Mouse (Mus musculus): ENCODE measurements at regions not wholly inside any gene's neighbourhood (a gene's known extent, or its start where the extent isn't known, plus 50 kb on each side); places are given as distances from the start of the nearest gene placed in this dataset.

DNA sequence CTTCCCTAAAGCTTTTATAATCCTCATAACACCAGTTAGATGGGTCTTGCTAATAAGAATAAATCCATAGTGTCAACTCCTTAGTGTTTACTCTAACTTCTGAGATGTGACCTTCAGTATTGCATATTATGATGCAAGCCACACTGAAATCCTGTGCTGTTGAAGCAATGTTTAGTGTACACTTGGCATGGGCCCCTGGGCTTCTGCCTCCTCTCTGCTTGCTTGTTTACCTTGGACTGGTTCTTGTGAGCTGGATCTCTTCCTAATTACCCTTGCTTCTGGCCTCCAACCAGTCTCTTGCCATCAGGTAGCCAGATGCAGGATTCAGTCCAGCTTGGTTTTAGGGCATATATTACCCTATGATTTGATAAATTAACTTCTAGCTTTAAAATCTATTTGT lies 57.0 kb downstream of the Rgs2 start:
- DNase-seq (ENCODE audit: low spot score) = no peak

DNA sequence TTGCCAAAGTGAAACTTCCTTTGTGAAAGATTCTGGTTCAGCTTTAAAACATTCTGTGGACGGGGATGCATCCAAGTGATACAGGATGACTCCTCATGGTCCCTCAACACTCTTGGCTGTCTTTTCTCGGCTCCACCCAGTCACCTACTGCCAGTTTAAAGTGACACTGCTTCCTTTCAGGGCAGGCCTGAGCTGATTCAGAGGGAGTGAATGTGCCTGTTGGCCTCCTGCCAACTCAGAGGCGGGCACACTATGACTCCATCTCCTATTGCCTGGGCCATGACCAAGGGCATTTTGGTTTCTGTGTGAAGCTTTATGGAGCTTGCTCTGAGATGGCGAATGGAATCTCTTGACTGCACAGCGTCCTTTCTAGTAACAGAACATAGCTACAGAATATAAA lies 62.5 kb downstream of the Rgs2 start:
- DNase-seq (ENCODE audit: low spot score) = no peak

DNA sequence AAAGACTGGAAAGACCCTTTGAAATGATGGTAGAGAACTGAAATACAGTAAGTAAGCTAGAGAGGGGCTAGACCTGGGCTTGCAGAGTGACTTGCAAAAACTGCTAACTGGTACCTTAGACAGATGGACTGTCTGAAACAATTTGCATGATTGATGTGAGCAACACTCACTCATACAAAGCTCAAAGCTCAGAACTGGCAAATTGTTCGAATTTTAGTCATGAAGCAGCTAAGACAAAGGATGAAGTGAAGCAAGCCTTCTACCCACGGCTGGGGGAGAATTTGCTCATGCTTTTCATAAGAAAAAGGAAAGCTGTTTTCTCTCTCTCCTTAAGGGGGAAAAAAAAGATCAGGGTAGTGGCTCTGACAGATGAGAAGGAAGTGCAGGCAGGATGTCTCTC lies 64.5 kb downstream of the Rgs2 start:
- DNase-seq (ENCODE audit: low spot score) = no peak

DNA sequence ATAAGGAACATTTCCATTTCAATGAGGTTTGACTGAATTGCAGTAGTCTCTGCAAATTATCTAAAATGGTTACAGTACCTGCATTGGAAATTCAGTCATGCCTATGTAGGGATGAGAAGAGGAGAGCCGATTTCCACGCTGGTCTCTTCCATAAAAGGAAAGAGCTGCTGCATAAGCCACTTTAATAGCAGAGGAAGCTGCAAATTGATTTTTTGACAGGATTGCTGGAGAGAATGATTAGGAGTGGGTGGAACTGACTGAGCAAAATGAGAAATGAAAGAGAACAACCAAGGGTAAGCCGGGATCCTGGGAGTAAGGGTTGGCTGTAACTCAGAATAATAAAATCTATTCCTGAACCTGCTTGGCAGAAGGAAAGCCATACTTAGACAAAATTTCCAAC lies 65.4 kb downstream of the Rgs2 start:
- DNase-seq (ENCODE audit: low spot score) = no peak

DNA sequence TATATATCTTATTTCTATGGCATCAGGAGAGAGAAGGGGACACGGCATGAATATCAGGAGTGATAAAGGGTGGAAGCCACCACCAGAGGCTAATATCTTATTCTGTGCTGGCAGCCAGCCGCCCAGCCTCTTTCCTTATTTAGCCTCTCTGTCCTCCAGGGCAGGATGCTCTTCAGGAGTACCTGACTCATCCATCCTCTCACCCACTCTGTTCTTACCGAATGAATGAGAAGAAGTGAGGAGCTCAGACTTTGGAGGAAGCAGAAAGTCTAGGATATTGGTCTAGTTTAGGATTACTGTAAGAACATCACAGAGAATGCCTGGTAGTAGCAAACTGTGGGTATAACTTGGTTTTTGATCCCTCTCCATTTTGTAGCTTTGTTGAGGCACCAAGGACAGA lies 73.2 kb downstream of the Rgs2 start:
- DNase-seq (ENCODE audit: low spot score) = no peak

DNA sequence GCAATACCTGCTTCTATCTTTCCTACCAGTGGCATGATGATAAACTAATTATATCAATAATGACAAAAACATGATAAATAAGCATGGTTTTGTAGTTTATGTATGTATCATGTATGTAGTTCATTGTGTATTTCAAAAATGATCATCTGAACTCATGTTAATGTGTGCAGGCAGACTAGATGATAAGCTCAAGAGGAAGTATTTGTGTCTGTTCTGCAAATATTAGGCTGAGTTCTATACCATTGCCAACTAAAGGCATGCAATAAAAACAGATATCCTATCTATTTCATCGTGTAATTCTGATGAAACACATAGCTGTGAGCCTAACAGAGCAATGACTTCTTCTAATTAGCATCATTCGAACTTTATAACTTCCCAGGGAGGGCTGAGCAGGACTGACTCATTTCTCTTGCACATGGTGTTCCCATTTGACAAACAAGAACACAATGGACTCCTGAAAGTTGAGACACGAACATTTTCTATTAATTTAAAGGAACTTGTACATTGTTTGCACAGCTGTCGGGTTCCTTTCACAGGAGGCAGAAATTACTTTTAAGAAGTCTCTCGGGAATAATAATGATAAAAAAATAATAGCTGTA lies 74.3 kb downstream of the Rgs2 start:
- DNase-seq (ENCODE audit: low spot score) = no peak

DNA sequence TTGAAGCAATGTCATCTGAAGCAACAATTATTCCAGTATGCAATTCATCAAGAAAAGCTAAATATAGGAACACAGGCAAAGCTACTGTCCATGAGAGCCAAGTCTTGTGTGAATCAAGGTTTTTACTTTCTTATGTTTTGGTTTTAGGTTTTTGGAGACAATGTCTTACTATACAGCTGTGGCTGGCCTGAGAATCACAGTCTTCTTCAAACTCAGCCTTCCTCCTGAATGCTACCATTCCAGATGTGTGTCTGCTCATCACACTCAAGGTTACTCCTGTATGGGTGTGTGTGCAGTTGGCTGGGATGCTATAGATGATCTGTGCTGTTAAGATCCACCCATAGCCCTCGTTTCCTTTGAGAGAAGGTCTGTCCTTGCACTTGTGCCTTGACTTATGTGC lies 81.5 kb downstream of the Rgs2 start:
- no peak for DNase-seq (ENCODE audit: low spot score)

DNA sequence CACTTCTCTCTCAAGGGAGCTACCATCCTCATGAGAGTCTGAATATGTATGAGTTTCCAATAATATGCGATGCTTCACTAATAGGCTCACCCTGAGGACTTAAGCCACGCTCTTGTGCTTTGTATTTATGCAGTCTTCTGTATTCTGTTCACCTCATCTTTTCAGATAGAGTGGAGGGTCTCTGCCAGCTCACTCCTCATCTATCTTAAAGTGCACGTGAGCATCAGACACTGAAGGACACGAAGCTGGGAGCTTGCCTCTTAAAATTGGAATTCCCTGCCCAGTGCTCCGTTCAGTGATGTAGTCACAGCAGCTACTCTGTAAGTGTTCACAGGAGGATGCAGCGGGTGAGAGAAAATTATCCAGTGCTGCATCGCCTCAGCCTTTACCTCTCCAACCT lies 83.7 kb downstream of the Rgs2 start:
- no peak for DNase-seq (ENCODE audit: low spot score)

DNA sequence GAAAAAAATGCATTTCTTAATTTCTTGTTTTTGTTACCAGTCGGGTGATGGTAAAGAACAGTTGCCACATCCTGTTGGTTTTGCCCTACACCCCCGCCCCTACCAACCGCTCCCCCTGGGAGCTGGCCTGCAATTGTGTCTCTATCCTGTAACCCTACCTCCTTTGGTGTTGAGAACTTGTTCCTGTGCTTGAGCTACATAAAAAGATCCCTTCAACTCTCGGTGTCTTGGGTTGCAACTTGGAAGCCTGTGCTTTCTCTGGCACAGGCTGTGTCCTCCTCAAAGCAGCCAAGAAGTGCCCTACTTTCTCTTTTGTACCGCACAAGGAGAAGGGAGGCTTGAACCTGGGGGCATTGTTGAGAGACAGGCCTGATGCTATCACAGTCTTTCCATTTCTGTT lies 85.0 kb downstream of the Rgs2 start:
- DNase-seq (ENCODE audit: low spot score) = no peak

DNA sequence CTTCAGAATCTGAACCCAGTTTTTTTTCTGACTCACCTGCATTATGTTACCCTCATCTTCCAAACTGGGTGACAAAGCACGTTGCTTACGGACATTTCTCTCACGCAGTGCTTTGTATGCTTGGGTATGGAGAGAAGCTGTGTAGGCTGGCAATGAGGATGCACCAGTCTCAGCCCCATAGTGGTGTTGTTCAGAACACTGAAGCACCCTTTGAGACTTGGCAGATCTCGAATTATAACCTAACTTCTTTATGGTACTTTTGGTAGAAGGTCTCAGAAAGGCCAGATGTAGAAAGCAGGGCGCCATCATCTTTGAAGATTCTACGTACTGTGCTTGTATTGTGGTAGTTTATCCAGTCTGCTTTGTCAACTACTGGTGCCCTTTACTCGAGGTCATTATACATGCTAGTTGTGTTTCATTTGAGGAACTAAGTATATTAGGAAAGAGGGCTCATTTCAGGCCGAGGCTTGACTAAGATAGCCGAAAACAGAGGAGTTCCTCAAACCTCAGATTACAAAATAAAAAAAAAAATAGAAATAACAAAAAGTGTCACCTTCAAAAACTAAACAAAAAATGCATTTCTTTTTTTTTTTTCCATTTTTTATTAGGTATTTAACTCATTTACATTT lies 85.7 kb downstream of the Rgs2 start:
- no peak for DNase-seq (ENCODE audit: low spot score)

DNA sequence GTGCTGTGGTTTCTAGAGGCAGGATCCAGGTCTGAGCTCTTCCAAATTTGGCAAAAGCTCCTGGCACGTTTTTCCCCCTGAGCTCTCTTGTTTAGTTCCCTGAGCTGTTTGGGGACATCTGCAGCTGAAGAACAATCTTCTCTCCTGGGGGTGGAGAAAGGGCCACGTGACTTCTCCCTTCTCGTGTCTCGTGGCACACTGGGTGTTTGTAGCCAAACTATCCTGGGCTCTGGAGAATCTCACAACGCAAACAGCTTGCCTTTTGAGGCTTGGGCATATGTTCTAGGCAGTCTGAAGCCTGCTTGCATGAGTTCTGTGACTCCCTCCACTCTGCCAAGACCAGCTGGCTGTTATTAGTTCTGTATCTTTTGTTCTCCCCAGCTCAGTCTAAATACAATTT lies 86.3 kb downstream of the Rgs2 start:
- no peak for DNase-seq (ENCODE audit: low spot score)

DNA sequence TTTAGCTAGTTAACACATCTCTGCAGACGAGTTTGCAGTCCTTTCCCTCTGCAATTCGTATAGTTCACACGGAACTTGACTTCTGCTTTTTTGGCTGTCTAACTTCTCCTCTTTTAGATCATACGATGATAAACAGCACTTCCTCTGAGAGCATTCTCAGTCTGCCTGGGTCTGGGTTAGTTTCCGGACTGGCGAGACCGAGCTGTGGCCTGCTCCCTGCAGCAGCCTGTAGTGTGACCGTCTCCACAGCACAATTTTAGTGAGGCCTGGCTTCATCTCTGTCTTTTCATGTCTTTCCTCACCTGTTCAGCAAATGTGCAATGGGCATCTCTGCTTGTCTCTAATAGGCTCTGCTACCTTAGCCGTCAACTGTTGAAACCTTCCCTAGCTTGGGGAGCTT lies 87.4 kb downstream of the Rgs2 start:
- no peak for DNase-seq (ENCODE audit: low spot score)

DNA sequence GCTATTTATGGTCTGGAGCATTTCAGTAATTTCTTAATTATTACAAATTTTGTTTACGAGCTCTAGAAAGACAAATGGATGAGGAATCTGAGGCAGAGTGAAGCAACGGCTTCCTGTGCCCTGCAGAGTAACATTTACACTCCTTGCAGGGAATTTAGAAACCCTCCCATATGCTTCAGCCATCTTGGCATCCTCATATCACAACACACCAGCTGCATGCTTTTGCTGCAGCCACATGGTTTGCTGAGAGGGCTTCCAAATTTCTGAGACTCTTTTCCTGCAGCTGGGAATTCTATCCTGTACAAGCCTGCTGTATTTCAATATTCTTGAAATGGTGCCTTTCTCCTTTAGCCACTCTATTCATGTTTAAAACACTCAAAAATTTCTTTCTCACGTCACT lies 91.4 kb downstream of the Rgs2 start:
- DNase-seq (ENCODE audit: low spot score) = no peak

DNA sequence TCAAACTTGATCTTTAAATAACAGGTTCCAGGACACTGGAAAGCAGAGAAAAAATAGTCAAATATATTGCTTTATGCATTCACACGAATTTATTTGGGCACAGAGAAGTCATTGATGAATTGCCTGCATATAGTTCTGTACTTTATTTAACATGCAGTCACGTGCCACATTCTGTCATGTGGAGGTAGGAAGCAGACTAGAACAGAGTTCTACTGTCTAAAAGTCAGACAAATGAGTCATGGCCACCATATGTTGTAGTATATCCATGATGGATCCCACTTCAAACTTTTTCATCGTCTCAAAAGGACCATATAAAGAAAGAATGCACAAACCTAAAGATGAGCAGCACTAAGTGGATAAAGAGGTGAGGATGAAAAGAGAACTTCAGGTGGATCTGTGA lies 92.7 kb downstream of the Rgs2 start:
- DNase-seq (ENCODE audit: low spot score) = no peak

DNA sequence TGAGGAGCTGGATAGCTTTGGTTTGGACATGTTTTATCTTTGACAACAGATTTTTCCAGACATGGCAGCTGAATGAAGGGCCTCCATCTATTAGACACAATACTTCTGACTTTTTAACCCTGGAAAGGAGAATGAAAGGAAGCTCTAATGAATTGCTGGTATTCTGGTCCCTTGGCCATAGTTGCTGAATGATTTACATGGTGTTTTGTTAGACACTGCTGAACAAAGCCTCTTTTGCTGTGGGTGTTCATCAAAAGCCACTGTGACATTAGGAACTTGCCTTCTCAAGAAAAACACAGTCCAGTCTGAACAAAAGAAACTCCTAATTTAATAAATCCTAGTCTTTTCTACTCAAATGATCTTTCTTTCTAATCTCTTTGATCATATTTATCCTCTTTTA lies 93.4 kb downstream of the Rgs2 start:
- no peak for DNase-seq (ENCODE audit: low spot score)

DNA sequence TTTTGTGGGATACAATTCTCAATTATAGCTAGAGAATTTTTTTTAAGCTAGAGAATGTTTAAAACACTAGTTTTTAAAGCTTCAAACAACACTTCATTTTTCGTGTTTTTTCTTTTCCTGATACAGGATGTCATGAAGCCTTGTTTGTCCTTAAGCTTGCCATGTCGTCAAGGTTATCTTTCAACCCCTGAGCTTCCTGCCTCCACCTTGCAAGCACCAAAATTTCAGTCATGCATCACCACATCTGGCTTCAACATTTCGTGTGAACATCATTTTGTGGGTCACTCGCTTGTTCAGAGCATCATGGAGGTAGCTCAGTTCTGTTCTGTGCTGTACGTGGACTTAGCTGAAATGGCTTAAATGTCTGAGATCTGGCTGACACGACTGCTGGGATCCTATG lies 96.6 kb downstream of the Rgs2 start:
- no peak for DNase-seq (ENCODE audit: low spot score)

DNA sequence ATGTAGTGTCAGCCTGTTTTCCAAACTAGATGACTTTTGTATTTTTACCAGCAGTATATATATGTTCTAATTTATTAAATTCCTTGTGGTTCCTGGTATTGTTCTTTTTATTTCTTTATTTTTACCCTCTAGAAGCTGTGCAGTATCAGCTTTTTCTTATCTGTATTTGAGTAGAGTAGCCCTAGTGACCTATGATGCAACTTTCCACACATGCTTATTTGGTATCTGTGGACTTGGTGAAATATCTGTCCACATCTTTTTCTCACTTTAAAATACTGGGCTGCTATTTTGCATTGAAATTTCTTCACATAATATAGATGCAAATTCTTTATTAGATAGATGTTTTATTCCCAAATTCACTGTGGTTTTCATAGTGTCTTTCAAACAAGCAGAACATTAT lies 97.1 kb downstream of the Rgs2 start:
- no peak for DNase-seq (ENCODE audit: low spot score)

DNA sequence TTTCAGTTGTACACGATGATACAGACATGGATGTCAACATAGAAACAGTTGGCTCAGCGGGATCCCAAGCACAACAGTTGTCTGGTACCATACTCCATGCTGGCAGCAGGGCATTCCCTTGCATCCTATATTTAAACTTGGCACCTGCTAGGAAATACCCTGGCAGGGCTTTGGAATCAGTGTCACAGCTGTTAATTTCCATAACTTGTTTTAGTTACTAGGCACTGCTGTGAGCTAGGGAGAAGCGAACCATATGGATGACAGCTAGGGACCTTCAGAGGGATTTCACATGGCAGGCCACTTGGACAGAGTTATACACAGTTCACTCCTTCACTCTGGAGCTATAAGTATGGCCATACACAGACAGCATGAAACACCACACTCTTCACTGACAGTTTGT lies 100.0 kb downstream of the Rgs2 start:
- no peak for DNase-seq (ENCODE audit: low spot score)

DNA sequence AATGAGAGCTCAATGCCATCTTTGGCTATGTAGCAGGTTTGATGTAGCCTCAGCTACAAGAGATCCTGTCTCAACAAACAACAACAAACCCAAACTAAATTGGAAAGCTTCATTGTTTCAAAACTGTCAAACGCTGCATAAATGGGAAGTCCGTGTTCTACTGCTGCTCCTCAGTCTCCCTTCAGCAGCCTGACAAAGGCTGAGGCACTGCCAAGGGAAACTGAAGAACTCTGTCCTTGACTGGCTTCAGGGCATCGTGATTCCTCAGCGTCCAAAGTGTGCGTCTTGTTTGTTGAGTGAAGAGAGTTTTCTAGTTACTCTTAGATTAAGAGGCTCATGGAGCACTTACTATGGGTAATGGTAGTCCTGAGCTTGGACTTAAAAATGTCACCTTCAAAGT lies 100.7 kb downstream of the Rgs2 start:
- no peak for DNase-seq (ENCODE audit: low spot score)

DNA sequence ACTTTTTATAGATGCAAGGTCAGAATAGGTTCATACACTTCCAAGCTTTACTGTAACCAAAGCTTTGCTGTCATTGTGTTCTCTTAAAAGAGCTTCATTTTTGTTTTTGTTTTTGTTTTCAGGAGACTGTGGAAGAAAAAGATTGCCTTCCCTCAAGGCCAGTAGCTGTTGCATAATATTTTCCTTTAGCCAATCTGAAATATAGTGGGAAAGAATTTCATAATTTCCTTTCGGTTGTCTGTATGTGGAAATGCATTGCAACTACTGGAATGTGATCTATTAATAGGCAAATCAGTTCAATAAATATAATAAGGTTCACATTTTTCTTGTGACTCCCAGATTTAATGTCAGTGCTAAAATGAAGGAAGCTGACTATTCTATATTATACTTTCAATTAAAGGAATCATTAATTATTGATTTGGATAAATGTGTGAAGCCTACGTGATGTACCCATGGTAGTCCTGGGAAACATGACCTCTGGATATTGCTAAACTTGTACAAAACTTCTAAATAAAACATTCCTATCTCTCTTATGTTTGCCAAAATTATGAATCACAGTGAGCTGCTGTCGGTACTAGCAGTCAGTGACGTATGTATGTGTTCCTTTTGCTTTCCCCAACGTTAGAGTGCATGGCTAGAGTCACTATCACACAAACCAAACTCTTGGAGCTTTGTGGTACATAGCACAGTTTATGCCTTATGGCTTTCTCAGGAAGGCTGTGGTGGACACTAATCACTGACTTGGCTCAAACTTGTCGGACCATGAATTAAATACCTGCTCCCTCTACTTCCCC lies 102.6 kb downstream of the Rgs2 start:
- no peak for DNase-seq (ENCODE audit: low spot score)

DNA sequence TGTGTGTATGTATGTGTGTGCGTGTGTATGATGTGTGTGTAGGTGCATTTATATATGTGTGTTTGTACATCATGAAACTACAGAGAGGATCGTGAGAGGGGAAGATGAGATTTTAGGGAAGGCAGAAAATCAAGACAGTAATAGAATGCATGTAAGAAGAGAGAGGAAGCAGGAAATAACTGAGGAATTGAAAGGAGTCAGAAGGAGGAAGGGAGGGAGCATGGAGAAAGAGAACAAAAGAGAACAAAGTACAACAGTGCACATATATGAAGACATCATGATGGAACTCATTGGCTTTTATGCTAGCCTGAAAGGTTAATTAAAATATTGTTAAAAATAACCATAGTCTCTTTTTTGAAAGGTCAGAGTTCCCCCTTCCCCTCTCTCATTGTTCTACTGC lies 111.4 kb downstream of the Uchl5 start:
- no peak for DNase-seq (ENCODE audit: low spot score)

DNA sequence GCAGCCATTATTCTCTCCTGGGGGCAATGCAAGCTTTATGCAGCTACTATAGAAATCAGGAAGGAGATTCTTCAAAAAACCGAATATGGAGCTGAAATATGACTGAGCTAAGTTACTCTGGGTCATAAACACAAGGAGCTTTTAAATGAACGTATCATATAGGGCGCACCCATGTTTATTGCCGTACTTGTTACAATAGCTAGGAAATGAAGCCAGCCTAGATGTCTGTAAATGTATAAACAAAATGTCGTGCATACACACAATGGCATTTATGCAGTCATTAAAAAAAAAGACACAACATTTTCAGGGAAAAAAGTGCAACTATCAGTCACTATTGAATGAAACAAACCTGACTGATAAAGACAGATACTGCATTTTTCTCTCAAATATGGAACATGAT lies 111.0 kb downstream of the Uchl5 start:
- DNase-seq (ENCODE audit: low spot score) = no peak

DNA sequence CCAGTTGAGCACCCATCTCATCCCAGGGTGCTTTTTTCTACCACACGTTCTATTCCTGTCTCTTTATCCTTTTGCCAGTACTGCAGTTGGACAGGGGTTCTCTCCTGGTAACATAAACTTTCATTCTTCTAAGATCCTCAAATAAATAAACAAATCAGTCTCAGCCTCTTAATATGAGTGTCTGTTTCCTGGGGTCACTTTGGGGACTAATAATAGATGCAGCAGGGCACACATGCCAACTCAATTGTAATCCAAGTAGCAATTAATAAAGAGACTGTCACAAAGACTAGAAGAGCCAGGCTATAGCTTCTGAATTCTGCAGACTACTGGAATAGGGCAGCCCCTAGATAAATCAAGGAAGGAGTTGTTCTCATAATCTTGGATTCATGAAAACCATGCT lies 108.9 kb downstream of the Uchl5 start:
- DNase-seq (ENCODE audit: low spot score) = no peak

DNA sequence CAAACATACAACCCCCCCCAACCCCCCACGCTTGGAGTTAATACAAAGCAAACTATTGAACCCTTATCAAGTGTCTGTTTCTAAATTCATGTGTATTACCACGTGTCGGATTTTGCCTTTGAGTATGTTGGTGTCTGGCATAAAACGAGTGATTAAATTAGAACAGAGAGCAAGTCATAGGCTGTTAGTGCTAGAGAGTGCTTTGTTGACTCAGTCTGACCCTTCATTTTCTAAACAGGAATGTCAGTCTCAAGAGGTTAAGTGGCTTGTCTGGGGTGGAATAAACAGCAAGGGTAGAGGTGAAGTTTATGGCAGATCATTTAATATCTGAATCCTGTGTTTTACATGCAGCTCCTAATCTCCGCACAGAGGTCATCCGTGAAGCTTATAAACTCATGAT lies 104.1 kb downstream of the Uchl5 start:
- DNase-seq (ENCODE audit: low spot score) = no peak

Measured in c-Kit-positive CD71-positive TER-119-positive erythroid progenitor cells, embryonic 14.5 days (primary cell).